Mouse (Mus musculus) MEL (cell line): Measurements from ENCODE around the gene Saa4. TPM values are rescaled to one million over a fixed set of nuclear protein-coding genes. Genes with fewer than 3 reads are reported as not detected.

Source experiments
- DNase-seq: peaks from one replicate; pipeline ENCODE4 v3.0.0; 2011; ENCODE audit warnings: low read depth, low spot score
- H3K27ac ChIP-seq: 2 replicates; pipeline ENCODE4 v1.5.1; 2012; ENCODE audit warnings: low read depth, mild to moderate bottlenecking, control low read depth, low read length, moderate library complexity; ENCODE audit not compliant: control insufficient read depth
- H3K27me3 ChIP-seq, 2 experiments: fragments of 150-350 bp in 1 of 2; sonication (generic) in 1 of 2; 2 replicates each; pipeline ENCODE4 v1.6.1; 2012; ENCODE audit warnings: low read length in 2 of 2, mild to moderate bottlenecking in 2 of 2, improper control_type of control experiment in 1 of 2, moderate library complexity in 1 of 2; ENCODE audit not compliant: insufficient read depth in 2 of 2, control insufficient read depth in 1 of 2
- H3K36me3 ChIP-seq, 2 experiments: 2 replicates each; pipeline ENCODE4 v1.6.1; 2012 to 2014; ENCODE audit warnings: low read length in 2 of 2, improper control_type of control experiment in 1 of 2, inconsistent platforms in 1 of 2, mild to moderate bottlenecking in 1 of 2; ENCODE audit not compliant: insufficient read depth in 2 of 2, control insufficient read depth in 1 of 2
- H3K4me1 ChIP-seq, 2 experiments: fragments of 150-350 bp in 1 of 2; sonication (generic) in 1 of 2; 2 replicates each; pipeline ENCODE4 v1.6.1; 2012; ENCODE audit warnings: low read length in 2 of 2, improper control_type of control experiment in 1 of 2, mild to moderate bottlenecking in 1 of 2; ENCODE audit not compliant: insufficient read depth in 2 of 2, control insufficient read depth in 1 of 2
- H3K4me3 ChIP-seq, 2 experiments: fragments of 150-350 bp in 1 of 2; sonication (generic) in 1 of 2; 2 replicates each; pipeline ENCODE4 v1.5.1; 2012; ENCODE audit warnings: low read depth in 2 of 2, low read length in 2 of 2, mild to moderate bottlenecking in 2 of 2, moderate library complexity in 2 of 2, control low read depth in 1 of 2, improper control_type of control experiment in 1 of 2; ENCODE audit not compliant: control insufficient read depth in 1 of 2, insufficient read depth in 1 of 2
- H3K79me2 ChIP-seq: 2 replicates; pipeline ENCODE4 v1.6.1; 2012; ENCODE audit warnings: mild to moderate bottlenecking, low read length, moderate library complexity; ENCODE audit not compliant: control insufficient read depth, poor library complexity, insufficient read depth
- H3K9ac ChIP-seq: 2 replicates; pipeline ENCODE4 v1.6.1; 2012; ENCODE audit warnings: low read depth, mild to moderate bottlenecking, control low read depth, low read length, moderate library complexity; ENCODE audit not compliant: control insufficient read depth, poor library complexity, severe bottlenecking
- H3K9me3 ChIP-seq: fragments of 150-350 bp; sonication (generic); replicated peaks from 2 replicates; pipeline ENCODE4 v1.6.1; 2012; ENCODE audit warnings: mild to moderate bottlenecking, low read length, improper control_type of control experiment, moderate library complexity; ENCODE audit not compliant: insufficient read depth
- CHD1 ChIP-seq: IDR thresholded peaks from 2 replicates; pipeline ENCODE4 v1.6.1; 2012; ENCODE audit warnings: low read depth, mild to moderate bottlenecking, inconsistent platforms, low read length, improper control_type of control experiment
- CTCF ChIP-seq, 3 experiments: IDR thresholded peaks in 2 of 3; conservative IDR thresholded peaks in 1 of 3; 2 replicates each; pipeline ENCODE4 v1.5.1; 2011 to 2012; ENCODE audit warnings: low read length in 3 of 3, low read depth in 2 of 3, mild to moderate bottlenecking in 2 of 3, improper control_type of control experiment in 1 of 3, inconsistent platforms in 1 of 3, mixed read lengths in 1 of 3, moderate library complexity in 1 of 3; ENCODE audit not compliant: control insufficient read depth in 1 of 3, insufficient read depth in 1 of 3, poor library complexity in 1 of 3, severe bottlenecking in 1 of 3
- ELF1 ChIP-seq: IDR thresholded peaks from 2 replicates; pipeline ENCODE4 v1.6.1; 2014; ENCODE audit warnings: low read depth, mild to moderate bottlenecking, inconsistent platforms, low read length, improper control_type of control experiment, moderate library complexity
- GABPA ChIP-seq: IDR thresholded peaks from 2 replicates; pipeline ENCODE4 v1.6.1; 2012; ENCODE audit warnings: low read depth, mild to moderate bottlenecking, inconsistent platforms, low read length, improper control_type of control experiment, moderate library complexity
- HCFC1 ChIP-seq: IDR thresholded peaks from 2 replicates; pipeline ENCODE4 v1.6.1; 2012; ENCODE audit warnings: low read depth, mild to moderate bottlenecking, inconsistent platforms, low read length, improper control_type of control experiment, moderate library complexity
- KAT2A ChIP-seq: conservative IDR thresholded peaks from 2 replicates; pipeline ENCODE4 v1.6.1; 2012; ENCODE audit warnings: low read depth, low read length, improper control_type of control experiment, inconsistent platforms
- MAFK ChIP-seq: IDR thresholded peaks from 2 replicates; pipeline ENCODE4 v1.6.1; 2011; ENCODE audit warnings: low read depth, mild to moderate bottlenecking, low read length, improper control_type of control experiment, borderline replicate concordance
- MAX ChIP-seq: IDR thresholded peaks from 2 replicates; pipeline ENCODE4 v1.6.1; 2011; ENCODE audit warnings: low read length, improper control_type of control experiment
- MAZ ChIP-seq: IDR thresholded peaks from 2 replicates; pipeline ENCODE4 v1.6.1; 2012; ENCODE audit warnings: low read depth, mild to moderate bottlenecking, inconsistent platforms, low read length, improper control_type of control experiment
- MEF2A ChIP-seq: IDR thresholded peaks from 2 replicates; pipeline ENCODE4 v1.6.1; 2014; ENCODE audit warnings: low read depth, mild to moderate bottlenecking, inconsistent platforms, low read length, improper control_type of control experiment; ENCODE audit not compliant: poor library complexity, insufficient replicate concordance, severe bottlenecking; ENCODE audit errors: extremely low read depth
- MXI1 ChIP-seq: IDR thresholded peaks from 2 replicates; pipeline ENCODE4 v1.6.1; 2011; ENCODE audit warnings: mild to moderate bottlenecking, low read depth, low read length, improper control_type of control experiment
- MYB ChIP-seq: IDR thresholded peaks from 2 replicates; pipeline ENCODE4 v1.6.1; 2011; ENCODE audit warnings: mild to moderate bottlenecking, low read depth, low read length, improper control_type of control experiment
- NELFE ChIP-seq: IDR thresholded peaks from 2 replicates; pipeline ENCODE4 v1.6.1; 2011; ENCODE audit warnings: low read depth, low read length, improper control_type of control experiment
- NRF1 ChIP-seq: IDR thresholded peaks from 2 replicates; pipeline ENCODE4 v1.6.1; 2014; ENCODE audit warnings: low read depth, mild to moderate bottlenecking, inconsistent platforms, low read length, improper control_type of control experiment, moderate library complexity; ENCODE audit not compliant: poor library complexity, insufficient read depth, severe bottlenecking
- POLR2A ChIP-seq, 2 experiments: IDR thresholded peaks; 2 replicates each; pipeline ENCODE4 v1.6.1; 2011 to 2012; ENCODE audit warnings: low read length in 2 of 2, mild to moderate bottlenecking in 2 of 2, control low read depth in 1 of 2, improper control_type of control experiment in 1 of 2, low read depth in 1 of 2, moderate library complexity in 1 of 2; ENCODE audit not compliant: control insufficient read depth in 1 of 2, insufficient read depth in 1 of 2, poor library complexity in 1 of 2
- POLR2AphosphoS2 ChIP-seq: IDR thresholded peaks from 2 replicates; pipeline ENCODE4 v1.6.1; 2011; ENCODE audit warnings: low read length, improper control_type of control experiment
- POLR2AphosphoS5 ChIP-seq: IDR thresholded peaks from 2 replicates; pipeline ENCODE4 v1.6.1; 2012; ENCODE audit warnings: low read depth, borderline replicate concordance, mild to moderate bottlenecking, inconsistent platforms, low read length, moderate library complexity, mixed read lengths
- SIN3A ChIP-seq: IDR thresholded peaks from 2 replicates; pipeline ENCODE4 v1.6.1; 2012; ENCODE audit warnings: low read length, improper control_type of control experiment, inconsistent platforms
- SMC3 ChIP-seq: IDR thresholded peaks from 2 replicates; pipeline ENCODE4 v1.6.1; 2011; ENCODE audit warnings: low read depth, low read length, improper control_type of control experiment
- TAL1 ChIP-seq: IDR thresholded peaks from 2 replicates; pipeline ENCODE4 v1.6.1; 2012; ENCODE audit warnings: mild to moderate bottlenecking, inconsistent platforms, low read length, moderate library complexity, mixed read lengths
- TBP ChIP-seq: IDR thresholded peaks from 2 replicates; pipeline ENCODE4 v1.8.0; 2011; ENCODE audit warnings: low read depth, low read length, improper control_type of control experiment
- TCF12 ChIP-seq: IDR thresholded peaks from 2 replicates; pipeline ENCODE4 v1.6.1; 2014; ENCODE audit warnings: low read depth, mild to moderate bottlenecking, inconsistent platforms, low read length, improper control_type of control experiment, moderate library complexity
- UBTF ChIP-seq: IDR thresholded peaks from 2 replicates; pipeline ENCODE4 v1.6.1; 2012; ENCODE audit warnings: low read depth, mild to moderate bottlenecking, inconsistent platforms, low read length, improper control_type of control experiment, moderate library complexity, borderline replicate concordance; ENCODE audit not compliant: insufficient read depth
- USF1 ChIP-seq: IDR thresholded peaks from 2 replicates; pipeline ENCODE4 v1.6.1; 2014; ENCODE audit warnings: low read depth, mild to moderate bottlenecking, inconsistent platforms, low read length, improper control_type of control experiment, moderate library complexity
- USF2 ChIP-seq, 2 experiments: IDR thresholded peaks; 2 replicates each; pipeline ENCODE4 v1.6.1; 2011 to 2012; ENCODE audit warnings: improper control_type of control experiment in 2 of 2, low read length in 2 of 2, borderline replicate concordance in 1 of 2, inconsistent platforms in 1 of 2, low read depth in 1 of 2, mild to moderate bottlenecking in 1 of 2; ENCODE audit not compliant: insufficient read depth in 1 of 2
- ZC3H11A ChIP-seq: IDR thresholded peaks from 2 replicates; pipeline ENCODE4 v1.6.1; 2012; ENCODE audit warnings: low read depth, mild to moderate bottlenecking, inconsistent platforms, low read length, improper control_type of control experiment
- ZMIZ1 ChIP-seq: IDR thresholded peaks from 2 replicates; pipeline ENCODE4 v1.6.1; 2012; ENCODE audit warnings: low read depth, mild to moderate bottlenecking, inconsistent platforms, low read length, improper control_type of control experiment, moderate library complexity
- ZNF384 ChIP-seq: IDR thresholded peaks from 2 replicates; pipeline ENCODE4 v1.6.1; 2012; ENCODE audit warnings: low read depth, mild to moderate bottlenecking, inconsistent platforms, low read length, improper control_type of control experiment
- polyA plus RNA-seq, 2 experiments: library from polyadenylated mRNA; stranded (reverse) in 1 of 2; unstranded in 1 of 2; fragments of >175 nt in 1 of 2; fragments of >200 nt in 1 of 2; gene quantifications; 2 replicates each; pipeline versions ENCODE4 v1.2.1 to v1.2.4; 2012; ENCODE audit warnings: low replicate concordance in 2 of 2, low read depth in 1 of 2; ENCODE audit not compliant: insufficient read length in 2 of 2, insufficient read depth in 1 of 2, missing spikeins in 1 of 2
- total RNA-seq: library from RNA; depleted of rRNA; stranded (reverse); fragments of 300-350 nt; gene quantifications from 2 replicates; pipeline ENCODE4 v1.2.3, GENCODE M21; 2012

Gene Saa4
- total and polyA plus RNA-seq, 3 experiments: not detected

- Histone ChIP-seq H3K4me3 (no peak overlapping the region), H3K9ac (no peak overlapping the region), H3K79me2 (no peaks in the 10 kb centered on the region), H3K27ac (no peak overlapping the region), H3K4me1 (no peaks in the 10 kb centered on the region), H3K9me3 (no peaks in the 10 kb centered on the region), H3K27me3 (peaks cover 15 to 17% of the 10 kb centered on the region in 2 experiments), H3K36me3 (no peaks in the 10 kb centered on the region)
- TF ChIP-seq MXI1 (no peak), POLR2AphosphoS5 (no peak), ZNF384 (no peak), CHD1 (no peak), NRF1 (no peak), ZC3H11A (no peak), MYB (no peak), MEF2A (no peak), TAL1 (no peak), MAX (no peak), HCFC1 (no peak), USF2 (IDR thresholded peaks at IDR 0.05; ENCODE audit: borderline replicate concordance in 1 of 2, insufficient read depth in 1 of 2, low read depth in 1 of 2, low read length in 2 of 2) (no peak), POLR2A (IDR thresholded peaks at IDR 0.05; ENCODE audit: control insufficient read depth in 1 of 2, insufficient read depth in 1 of 2, low read depth in 1 of 2, low read length in 2 of 2, poor library complexity in 1 of 2) (no peak), ELF1 (no peak), USF1 (no peak), SMC3 (no peak), POLR2AphosphoS2 (no peak), NELFE (no peak)
- no peak for DNase-seq
Observed at GRCm38 (mm10) chr7:46748459-46748858, 16.1 kb upstream of the Saa4 start.

GRCm38 (mm10) chr7:46746381-46746780 lies 14.0 kb upstream of the Saa4 start:
- Histone ChIP-seq H3K9ac (no peak overlapping the region), H3K79me2 (no peaks in the 10 kb centered on the region), H3K4me1 (no peaks in the 10 kb centered on the region), H3K4me3 (no peak overlapping the region), H3K9me3 (no peaks in the 10 kb centered on the region), H3K27me3 (peaks cover 15 to 19% of the 10 kb centered on the region in 2 experiments), H3K36me3 (no peaks in the 10 kb centered on the region), H3K27ac (no peak overlapping the region)
- no peak for DNase-seq
- TF ChIP-seq MYB: no peak
- TF ChIP-seq CTCF (IDR thresholded peaks at IDR 0.05 in 2 of 3, conservative IDR thresholded peaks at IDR 0.05 in 1 of 3; ENCODE audit: control insufficient read depth in 1 of 3, insufficient read depth in 1 of 3, low read depth in 2 of 3, low read length in 3 of 3, poor library complexity in 1 of 3, severe bottlenecking in 1 of 3): no peak
- no peak for TF ChIP-seq MAFK
- TF ChIP-seq TBP: no peak
- TF ChIP-seq TCF12: no peak
- no peak for TF ChIP-seq ZMIZ1
- TF ChIP-seq MAZ: no peak
- TF ChIP-seq HCFC1: no peak
- no peak for TF ChIP-seq MAX
- no peak for TF ChIP-seq UBTF
- no peak for TF ChIP-seq POLR2AphosphoS2
- TF ChIP-seq USF1: no peak
- no peak for TF ChIP-seq ZC3H11A
- no peak for TF ChIP-seq NRF1
- no peak for TF ChIP-seq MEF2A
- TF ChIP-seq GABPA: no peak
- TF ChIP-seq POLR2AphosphoS5: no peak
- TF ChIP-seq KAT2A: no peak
- no peak for TF ChIP-seq SIN3A
- TF ChIP-seq ELF1: no peak
